Mouse (Mus musculus): Measurements from ENCODE around the gene Rspo4. TPM values are rescaled to one million over a fixed set of nuclear protein-coding genes. Genes with fewer than 3 reads are reported as not detected.

The Rspo4 gene
- under 1 TPM in 1 of 2 experiments, not detected in 1; 0.09 TPM for total RNA-seq (2021)
- long read RNA-seq, experiment 1 = 0 reads
- long read RNA-seq, experiment 2 = 0 reads

DNA sequence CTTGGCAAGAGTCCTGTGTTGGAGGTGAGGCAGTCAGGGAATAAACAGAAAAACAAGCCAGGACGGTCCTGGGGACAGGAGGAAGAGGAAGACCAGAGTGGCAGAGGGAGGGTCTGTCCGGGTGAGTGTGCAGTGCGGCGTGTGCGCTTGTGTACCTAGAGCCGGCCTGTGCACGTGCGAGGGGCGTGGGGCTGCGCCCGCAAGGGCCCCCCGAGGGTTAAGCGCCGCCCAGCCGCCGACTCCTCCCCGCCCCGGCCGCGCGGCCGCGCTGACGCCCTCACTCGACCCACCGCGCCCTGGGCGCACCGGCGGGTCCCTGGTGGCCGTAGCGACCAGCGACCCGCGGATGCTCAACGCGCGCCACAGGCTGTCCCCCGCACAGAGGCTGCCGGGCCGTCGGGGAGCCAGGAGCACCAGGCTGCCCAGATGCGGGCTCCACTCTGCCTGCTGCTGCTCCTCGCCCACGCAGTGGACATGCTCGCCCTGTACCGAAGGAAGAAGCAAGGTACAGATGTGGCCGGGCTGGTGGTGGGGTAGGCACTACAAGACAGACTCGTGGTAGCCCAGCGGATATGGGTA is at the start of gene Rspo4:
TSS of gene Rspo4 (plus strand) at position 280 of the 579 bp plus-strand sequence.
- DNase-seq (ENCODE audit: low spot score) = no peak

DNA sequence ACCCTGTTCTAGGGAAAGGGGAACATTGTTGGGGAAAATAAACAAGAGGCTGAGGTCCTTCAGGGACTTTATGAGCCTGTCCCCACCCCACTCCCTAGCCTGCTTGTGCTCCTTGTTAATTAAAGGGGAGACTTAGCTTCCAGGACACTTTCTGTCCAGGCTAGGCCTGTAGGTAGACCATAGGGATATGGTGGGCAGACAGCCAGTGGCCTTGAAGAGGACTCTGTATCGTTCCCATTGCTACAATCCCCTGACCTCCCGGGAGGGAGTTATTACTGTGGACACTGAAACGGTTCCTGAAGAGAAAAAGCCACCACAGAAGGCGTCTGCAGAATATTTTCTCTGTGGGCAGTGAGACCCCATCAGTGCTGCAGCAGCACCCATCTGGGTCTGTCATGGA is 27.1 kb upstream of the Rspo4 start:
- no peak for DNase-seq (ENCODE audit: low spot score)

DNA sequence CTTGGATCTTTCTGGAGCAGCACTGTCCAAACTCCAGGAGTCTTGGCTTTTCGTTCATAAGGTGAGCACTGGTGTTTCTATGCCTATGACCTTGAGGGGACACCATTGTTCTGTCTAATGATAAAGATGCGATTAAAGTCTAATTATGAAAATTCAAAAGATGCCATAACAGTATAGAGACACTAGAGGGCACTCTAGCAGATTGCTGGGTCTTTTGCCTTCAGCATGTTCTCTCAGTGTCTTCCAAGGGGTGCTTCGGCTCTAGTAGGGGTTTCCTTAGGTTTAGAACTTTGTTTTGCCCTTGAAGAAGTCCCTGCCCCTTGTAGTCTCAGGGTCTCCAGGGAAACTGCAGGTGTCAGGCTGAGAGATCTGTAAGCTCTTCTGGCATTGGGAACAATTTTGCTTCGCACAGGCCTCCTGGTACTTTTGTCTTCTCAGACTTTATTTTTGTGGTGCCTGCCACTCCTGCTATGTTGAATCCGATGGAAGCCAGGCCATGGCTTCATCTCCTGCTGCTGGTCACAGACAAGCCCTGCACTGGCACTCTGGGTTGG is 19.6 kb downstream of the Rspo4 start:
- DNase-seq (ENCODE audit: low spot score) = no peak

DNA sequence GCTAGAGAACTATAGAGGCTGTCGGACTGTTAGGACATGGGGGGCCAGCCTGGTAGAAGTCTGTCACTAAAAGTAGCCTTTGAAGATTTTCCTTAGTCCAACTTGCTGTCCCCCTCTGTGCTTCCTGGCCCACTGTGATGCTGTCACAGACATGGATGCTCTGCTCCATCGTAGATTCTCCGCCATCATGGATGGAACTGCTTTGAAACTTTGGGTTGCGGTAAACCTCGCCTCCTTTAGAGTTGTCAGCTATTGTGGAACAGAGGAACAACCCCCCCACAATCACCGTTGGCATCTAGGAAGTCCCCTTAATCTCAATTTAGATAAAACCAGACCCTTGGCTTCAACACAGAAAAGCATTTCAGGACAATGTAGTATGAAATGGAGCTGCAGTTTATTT is 22.2 kb downstream of the Rspo4 start:
- no peak for DNase-seq (ENCODE audit: low spot score)

DNA sequence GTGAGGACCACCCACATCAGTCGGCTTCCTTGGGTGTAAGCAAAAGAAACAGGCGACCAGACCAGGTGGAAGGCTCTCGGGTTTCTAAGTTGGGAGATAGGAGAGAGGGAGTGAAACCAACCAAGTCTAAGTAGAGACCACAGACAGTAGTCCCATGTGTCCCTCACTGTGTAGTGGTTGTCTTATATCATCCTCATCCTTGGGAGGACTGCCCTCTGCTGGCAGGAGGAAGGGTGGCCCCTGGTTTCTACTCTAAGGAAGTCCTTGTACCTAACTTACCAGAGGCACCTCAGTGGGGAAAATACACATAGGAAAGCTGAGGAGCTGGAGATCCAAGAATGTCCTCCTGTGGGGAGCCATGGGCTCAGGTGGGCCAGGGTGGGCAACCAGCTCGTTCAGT is 23.8 kb downstream of the Rspo4 start:
- DNase-seq (ENCODE audit: low spot score) = no peak

DNA sequence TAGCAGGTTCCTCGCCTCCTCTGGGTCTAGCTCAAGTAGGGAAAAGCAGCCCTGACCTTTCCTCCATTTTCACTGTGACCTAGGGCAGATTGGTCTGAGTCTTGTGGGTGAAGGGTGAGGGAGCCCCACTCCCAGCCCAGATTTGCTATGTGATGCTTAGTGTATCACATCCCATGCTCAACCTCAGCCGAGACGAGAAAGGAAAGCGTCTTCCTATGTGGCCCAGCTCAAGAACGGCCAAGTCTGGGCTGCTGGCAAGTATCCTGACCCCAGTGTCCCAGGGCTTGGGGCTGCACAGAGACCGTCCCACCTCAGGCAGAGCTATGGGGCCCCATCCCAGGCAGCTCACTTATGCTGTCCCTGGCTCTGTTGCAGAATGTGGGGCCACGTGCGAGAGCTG is 25.5 kb downstream of the Rspo4 start:
- no peak for DNase-seq (ENCODE audit: low spot score)

DNA sequence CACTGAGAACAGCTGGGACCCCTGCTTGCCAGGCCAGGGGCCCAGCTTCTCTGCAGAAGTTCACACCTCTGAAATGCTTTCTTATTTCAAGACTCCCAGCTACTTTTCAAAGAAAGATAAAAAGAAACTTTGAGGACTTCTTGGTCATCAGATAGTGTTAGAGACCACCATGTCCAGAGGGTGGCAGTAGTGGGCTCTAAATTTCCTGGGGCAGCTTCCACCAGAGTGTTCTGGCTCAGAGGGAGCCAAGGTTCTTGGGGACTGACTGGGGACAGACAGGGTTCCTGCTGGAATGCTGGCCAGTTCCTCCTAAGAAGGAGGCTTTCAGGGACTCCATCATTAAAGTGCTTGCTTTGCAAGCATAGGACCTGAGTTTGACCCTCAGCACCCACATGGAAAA is 31.8 kb downstream of the Rspo4 start:
- no peak for DNase-seq (ENCODE audit: low spot score)

DNA sequence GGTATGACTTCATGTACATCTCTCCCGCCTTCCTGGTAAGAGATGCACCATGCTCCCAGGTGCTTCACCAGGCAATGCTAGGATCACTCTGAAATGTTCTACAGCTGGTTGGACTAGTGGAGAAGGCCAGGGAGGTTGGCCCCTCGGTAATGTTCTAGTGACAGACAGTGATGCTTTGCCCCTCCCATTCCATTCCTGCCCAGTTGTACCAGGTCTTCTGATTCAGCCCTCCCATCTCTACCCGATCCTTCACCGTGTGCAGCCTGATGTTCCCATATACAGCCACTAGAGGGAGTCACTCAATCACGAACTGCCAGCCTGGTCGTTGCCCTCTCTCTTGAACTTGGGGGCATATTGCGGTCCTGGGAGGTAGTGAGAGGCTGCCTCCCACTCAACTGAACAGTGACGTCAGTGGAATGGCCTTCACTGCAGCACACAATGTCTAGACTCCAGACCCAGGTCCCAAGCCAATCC is 33.3 kb downstream of the Rspo4 start:
- DNase-seq (ENCODE audit: low spot score) = peak; percentile 52

DNA sequence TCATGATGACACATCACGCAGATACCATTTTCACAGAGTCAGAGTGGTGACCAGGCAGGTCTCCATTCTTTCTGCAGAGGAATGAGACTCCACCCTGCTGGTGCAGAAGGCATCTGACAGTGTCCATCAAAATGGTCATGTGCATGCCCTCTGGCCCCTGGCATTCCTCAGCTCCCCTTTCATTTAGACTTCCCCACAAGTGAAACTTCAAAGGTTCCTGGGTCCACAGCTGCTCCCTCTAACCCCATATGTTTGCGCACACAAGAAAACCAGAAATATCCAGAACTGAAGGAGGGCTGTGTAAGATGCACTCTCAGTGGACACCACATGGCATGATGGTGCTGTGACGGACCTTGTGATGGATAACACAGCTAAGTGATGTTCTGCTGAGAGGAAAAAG is 35.9 kb downstream of the Rspo4 start:
- no peak for DNase-seq (ENCODE audit: low spot score)

DNA sequence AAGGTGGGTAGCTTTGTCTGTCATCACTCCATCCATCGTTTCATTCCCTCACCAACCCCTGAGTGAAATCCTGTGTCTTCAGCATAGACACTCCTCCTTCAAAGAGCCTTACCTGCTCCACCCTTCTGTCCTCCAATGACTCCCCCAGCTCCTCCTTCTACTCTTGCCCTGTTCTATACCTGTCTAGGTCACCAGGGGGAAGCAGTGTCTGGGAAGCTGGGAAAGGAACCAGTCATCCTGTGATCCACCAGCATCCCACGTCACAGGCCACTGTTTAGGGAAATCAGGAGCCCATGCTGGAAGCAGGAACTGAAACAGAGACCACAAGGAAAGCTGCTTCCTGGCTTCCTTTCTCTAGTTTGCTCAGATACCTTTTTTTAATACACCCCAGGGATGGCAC is 37.0 kb downstream of the Rspo4 start:
- no peak for DNase-seq (ENCODE audit: low spot score)

DNA sequence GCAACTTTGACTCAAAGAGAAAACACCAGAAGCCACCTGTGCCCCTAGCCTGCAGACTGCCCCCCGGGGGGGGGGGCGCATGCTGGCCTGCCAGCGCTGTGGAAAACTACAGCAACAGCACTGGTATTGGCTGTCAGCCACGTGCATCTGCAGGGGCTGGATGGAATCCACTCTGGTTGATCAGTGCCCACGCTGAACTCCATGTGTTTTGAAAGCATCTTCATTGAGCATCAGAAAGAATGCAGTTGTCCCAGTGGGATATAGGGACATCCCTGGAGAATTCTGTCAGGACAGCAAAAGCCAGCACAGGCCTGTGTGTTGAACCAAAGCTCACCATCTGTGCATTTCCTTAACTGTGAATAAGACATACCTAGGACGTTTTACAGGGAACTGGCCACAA is 48.3 kb downstream of the Rspo4 start:
- no peak for DNase-seq (ENCODE audit: low spot score)

DNA sequence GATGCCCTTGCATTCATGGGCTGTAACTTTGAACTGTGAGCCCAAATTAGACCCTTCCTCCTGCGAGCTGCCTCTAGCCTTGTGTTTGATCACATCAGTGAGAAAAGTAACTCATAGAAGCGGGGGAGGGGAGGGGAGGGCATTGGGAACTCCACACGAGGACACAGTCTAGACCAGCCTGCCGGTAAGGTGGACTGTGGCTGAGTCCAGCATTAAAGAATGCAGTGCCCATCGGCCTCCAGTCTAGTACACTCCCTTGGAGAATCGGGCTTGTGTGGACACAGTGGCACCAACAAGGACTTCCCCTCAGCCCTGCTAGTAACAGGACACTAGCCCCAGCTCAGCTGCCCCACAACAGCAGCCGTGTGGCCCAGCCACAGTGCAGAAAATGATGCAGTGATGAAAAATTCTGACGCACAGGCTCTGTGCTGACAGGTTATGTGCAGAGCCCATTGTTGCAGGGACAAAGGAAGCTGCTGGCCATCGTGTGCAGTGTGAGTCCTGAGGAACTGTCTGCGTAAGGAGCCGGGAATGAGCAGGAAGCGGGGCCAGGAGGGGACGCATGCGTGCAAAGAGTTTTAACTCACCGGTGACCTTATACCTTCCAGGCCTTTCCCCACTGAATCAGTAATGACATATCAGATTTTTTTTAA is 50.5 kb downstream of the Rspo4 start:
- DNase-seq (ENCODE audit: low spot score) = no peak

DNA sequence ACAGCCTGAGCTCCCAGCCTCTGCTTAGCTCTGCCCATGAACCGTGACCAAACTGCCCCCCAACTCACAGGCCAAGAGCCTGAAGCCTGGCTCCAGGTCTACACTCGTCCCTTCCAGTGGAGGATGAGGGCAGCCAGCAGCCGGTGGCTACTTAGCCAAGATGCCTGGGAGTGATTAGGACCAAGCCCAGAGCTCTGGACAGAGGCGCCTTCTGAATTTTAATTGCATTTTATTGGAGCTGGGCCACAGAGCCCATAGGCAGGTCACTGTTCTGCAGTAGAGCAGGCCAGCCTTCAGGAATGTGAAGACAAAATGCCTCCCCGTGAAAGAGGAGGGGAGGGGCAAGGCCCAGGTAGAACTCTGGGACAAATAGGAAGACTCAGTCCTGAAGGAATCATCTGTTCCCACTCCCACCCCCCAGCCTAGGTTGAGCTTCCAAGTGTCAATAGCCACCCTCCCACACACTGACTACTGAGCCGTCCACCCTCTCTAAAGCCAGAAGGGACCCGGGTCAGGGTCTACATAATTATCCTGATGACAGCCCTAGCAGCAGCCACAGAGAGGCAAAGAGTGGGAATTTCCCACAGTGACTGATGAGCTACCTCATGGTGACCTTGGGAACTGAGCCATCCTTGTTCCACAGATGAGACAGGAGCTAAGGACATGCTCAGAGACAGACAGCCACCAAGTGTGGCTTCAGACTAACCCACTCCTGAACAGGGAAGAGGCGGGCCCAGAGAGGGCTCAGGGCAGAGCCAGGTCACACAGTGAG is 51.7 kb downstream of the Rspo4 start:
- DNase-seq (ENCODE audit: low spot score) = no peak

DNA sequence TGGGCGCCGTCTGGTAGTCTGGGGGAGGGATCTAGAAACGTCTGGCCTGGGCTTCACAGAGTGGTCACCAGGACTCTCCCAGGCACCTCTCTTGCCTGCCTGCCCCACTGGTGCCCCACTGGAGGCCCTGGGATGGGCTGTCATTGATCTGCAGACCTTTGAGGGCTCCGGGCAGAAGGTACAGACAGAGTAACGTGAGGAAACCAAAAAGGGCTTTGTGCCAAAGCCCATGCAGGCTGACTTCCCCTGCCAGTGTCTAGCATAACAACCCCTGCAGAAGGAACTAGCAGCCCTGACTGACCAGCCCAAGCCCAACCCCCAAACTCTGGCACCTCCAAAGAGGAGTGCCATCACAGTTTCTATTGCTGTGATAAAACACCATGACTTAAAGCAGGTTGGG is 53.2 kb downstream of the Rspo4 start:
- DNase-seq (ENCODE audit: low spot score) = no peak

DNA sequence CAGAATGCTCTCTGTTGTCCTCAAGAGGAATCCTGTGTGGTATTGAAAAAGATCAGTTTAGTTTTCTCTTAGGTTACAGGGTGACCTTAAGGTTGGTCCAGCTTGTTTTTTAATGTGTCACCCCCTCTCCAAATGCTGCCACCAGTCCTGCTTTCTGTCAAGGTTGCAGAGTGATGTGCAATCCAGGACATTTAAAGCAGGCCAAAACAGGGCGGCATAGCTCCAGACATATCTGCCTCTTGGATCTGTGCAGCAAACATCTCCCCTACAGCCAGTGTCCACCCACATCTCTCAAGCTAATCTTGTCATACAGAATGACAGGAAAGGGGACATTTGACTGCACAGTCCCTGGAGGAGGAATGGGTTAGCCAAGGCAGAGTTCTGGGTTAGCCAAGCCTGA is 55.4 kb downstream of the Rspo4 start:
- no peak for DNase-seq (ENCODE audit: low spot score)

DNA sequence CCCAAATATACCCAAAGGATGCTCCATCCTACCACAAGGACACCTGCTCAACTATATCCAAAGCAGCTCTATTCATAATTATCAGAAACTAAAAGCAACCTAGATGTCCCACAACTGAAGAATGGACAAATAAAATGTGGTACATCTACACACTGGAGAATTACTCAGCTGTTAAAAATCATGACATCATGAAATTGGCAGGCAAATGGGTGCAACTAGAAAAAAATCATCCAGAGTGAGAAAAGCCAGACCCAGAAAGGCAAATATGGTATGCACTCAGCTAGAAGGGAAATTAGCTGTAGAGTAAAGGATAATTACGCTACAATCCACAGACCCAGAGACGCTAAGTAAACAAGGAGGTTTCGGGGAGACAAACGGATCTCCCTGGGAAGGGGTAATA is 58.1 kb downstream of the Rspo4 start:
- no peak for DNase-seq (ENCODE audit: low spot score)

DNA sequence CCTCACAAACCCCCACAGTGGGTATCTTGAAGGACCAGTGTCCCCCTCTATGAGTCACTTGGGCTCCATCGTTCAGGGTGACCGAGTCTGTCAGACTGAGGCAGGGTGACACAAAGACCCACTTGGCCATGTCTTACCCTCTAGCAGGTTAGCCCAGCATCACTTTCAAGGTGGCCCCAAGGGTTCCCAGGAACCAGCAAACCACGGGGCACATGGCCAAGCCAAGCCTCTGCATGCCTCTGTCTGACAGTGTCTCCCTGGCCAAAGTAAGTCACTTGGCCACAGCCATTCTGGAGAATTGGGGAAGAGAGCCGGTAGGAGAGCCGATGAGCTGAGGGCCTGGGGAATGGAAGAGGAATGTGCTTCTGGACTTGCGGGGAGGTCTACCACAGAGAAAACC is 60.5 kb downstream of the Rspo4 start:
- no peak for DNase-seq (ENCODE audit: low spot score)

DNA sequence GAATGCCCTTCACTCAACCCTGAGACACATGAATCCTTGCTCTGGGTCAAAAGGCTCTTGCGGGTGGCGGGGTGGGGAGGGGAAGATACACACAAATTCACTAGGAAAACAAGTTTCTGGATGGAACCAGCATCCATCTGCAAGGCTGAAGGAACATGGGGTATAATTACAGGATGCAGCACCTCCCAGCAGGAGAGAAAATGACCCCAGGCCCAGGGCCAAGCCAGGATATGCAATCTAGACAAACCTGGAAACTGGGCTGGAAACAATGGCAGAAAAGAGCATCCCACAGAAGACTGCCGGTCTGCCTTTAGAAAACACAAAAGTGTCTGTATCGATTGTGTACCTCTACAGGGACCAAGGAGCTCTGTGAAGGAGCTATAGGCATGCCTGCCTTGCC is 61.2 kb downstream of the Rspo4 start:
- DNase-seq (ENCODE audit: low spot score) = no peak

DNA sequence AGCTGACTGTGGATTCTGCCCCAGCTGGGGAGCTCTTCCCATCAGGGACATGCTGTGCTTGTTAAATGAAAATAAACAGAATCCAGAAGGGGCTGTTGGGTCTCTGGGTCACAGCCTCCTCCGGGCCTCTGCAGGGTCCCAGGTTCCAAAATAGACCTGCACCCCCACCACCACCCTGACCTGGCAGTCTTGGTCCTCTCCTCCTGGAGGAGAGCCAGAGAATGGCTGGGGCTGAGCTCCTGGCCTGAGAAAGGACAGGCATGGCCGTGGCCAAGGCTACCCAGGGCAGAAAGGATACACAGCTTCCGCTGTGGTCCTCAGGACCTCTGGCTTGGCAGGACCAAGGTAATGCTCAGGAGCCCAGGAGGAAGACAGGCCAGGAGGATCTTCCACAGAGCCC is 61.9 kb downstream of the Rspo4 start:
- no peak for DNase-seq (ENCODE audit: low spot score)

DNA sequence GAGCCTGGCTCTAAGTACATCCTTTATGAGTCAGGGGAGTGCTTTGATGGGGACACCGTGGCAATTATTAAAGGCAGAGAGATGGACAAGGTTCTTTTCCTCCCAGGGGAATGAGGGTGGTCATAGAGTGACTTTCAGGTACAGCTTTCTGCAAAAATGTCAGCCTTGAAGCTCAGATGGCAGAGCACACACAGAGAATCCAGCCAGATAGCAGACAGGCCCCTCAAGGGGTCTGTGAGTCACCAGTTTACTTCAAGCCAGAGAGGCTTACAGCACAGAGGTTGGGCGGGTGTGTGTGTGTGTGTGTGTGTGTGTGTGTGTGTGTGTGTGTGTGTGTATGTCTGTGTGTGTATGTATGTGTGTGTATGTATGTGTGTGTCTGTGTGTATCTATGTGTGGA is 64.3 kb downstream of the Rspo4 start:
- no peak for DNase-seq (ENCODE audit: low spot score)

DNA sequence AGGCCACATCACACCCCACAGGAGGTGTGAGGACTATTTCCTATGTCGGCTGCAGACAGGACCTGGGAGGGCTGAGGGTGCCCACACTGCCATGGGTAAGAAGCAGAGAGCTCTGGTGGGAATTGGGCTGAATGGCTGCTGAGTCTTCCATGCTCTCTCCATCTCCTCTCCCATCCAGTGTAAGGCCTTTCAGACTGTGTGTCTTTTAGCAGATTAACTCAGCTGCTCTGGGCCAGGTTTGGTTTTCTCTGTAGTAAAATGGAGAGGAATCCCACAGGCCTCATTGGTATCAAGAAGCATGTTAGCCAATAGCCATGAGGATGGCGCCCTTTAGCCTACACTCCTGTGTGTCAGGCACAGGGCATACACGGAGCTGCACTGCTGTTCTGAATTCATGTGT is 66.7 kb downstream of the Rspo4 start:
- DNase-seq (ENCODE audit: low spot score) = no peak

DNA sequence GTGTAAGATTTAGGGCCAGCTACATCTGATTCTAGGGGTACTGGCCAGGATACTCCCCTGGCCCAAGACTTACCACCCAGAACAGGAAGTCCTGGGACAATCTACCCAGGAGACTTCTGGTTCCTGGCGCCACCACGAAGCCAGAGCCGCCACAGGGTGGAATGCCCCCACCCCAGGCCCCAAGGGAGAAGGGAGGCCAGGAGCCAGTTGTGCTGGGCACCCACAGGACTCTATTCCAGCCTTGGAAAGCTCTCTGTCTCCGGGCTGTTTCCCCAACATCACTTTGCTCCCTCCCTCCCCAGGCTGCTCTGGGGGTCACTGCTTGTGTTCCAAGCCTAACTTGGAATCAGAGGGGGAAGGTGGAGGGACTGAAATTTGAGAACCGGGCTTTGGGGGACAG is 67.8 kb downstream of the Rspo4 start:
- no peak for DNase-seq (ENCODE audit: low spot score)
